Mouse (Mus musculus) adrenal gland, adult 8-10 months (tissue): ENCODE measurements at regions not wholly inside any gene's neighbourhood (a gene's known extent, or its start where the extent isn't known, plus 50 kb on each side); places are given as distances from the start of the nearest gene placed in this dataset.
"Not testable (repeated sequence)": the region's sequence is repeated elsewhere in the genome, so short reads cannot be mapped to it uniquely, and the experiment has no call there.

ENCODE experiments used
- DNase-seq: peaks from one replicate; pipeline ENCODE4 v3.0.0; 2022

- no peak for DNase-seq
These were observed 147.1 kb downstream of the Tsen15 start for GRCm38 (mm10) chr1:152239376-152239775.

DNA sequence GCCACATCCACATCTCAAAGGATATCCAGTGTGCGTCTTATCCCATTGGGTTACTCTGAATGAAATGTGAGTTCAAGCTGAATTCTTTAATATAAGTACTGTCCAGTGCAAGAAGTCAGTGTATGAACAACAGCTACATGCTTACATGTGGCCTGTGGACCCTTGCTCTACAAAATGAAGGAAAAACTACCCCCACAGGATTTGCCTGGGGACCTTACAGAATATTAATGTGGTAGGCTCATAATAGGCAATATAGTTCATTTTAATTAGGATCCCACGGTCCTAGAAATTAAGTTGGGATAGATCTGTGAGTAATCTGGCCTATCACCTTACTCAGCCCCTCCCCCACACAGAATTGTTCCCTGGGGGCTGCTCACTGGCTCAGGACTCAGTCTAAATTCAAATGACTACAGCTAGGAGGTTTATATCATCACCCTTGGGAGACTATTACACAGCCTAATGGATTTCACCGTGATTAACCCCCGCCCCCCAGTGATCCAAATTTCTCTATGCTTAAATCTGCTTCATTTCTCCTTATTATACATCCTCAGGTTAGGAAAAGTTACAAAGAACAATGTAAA lies 145.4 kb upstream of the 1700025G04Rik start:
- no peak for DNase-seq

DNA sequence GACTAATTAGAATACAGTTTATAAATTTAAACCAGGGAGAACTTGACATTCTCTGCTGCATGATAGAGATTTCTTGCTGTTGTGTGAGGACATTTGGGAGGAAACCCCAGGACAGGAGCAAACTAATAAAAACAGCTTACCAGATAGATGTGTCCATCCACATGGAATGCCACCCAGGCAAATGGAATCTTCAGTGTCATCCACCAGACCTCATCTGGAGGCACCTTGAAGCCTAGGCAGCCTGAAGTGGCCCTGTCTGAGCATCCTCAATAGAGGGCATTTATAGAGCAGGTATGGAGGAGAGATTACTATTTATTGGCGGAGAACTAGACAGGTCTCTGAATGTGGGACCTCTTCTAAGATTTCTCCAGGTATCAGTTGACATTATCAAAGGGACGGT lies 144.8 kb upstream of the 1700025G04Rik start:
- no peak for DNase-seq

DNA sequence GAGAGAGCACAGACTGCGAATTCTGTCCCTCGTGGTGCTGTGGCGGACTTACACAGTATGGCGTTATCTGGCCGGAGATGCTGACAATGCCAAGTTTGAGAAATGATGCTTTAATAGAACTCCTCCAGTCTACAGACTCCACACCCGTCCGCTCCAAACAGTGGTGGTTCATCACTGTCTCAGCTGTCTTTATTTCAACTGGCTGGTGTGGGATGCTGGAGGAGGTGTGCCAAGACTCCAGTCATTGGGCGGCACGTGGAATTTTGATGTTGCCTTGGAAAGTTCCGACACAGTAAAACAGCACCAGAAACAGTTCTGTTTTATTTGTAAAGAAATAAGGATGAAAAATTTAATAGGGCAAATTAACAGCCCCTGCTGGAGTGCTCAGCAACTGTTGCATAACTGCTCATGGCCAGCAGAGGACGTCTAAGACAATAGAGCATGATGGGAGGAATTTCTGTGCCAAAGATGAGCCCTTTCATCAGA lies 141.8 kb upstream of the 1700025G04Rik start:
- DNase-seq: no peak

DNA sequence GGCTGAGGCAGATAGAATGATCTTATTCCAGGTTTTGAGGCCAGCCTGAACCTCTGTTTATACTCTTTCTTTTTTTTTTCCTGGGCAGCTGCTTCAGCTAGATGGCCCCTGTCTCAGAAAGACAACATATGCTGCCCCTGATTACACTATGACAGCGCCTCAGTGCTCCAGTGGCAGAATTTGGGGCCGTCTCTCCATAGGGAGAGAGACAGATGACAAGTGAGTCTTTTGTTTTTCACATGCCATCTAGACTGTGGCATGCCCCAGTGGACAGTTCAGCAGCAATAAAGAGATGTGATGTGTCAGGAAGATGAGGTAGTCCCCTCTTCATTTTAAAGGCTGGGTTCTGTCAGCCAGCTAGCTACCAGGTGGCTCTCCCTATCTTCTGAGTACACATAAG lies 139.8 kb upstream of the 1700025G04Rik start:
- no peak for DNase-seq

DNA sequence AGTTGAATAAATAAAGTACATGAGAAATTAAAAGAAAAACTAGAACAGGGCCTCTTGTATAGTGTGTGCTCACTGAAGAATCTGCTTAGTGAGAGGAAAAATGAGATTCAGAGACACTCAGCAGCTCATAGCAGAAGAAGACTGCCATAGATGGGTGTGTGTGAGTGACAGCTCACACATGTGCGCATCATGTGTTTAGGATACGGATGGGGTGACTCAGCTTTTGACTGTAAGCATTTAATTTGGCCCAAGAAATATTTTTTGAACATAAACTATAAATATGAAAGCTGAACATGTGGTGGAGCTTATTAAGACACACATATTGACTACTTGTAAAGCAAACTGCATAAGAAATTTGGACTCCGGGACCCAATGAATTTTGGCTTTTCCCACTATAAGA lies 136.1 kb upstream of the 1700025G04Rik start:
- DNase-seq: no peak

GRCm38 (mm10) chr1:152223666-152224065 lies 133.7 kb upstream of the 1700025G04Rik start:
- no peak for DNase-seq

- DNase-seq: no peak
These were observed 131.1 kb upstream of the 1700025G04Rik start for GRCm38 (mm10) chr1:152220804-152221565.

DNA sequence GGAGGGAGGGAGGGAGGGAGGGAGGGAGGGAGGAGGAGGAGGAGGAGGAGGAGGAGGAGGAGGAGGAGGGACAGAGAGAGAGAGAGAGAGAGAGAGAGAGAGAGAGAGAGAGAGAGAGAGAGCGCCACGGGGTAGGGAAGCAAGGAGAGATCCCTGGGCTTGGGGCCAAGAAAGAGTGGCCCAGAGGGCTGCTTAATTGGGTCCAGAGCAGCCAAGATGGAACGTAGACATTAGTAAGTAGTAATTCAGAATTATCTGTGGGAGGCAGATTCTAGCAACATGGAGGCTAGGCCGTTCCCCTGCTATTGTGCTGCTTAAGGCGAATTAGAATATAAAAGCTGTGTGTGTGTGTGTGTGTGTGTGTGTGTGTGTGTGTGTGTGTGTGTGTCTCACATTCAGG lies 129.8 kb upstream of the 1700025G04Rik start:
- DNase-seq: not testable (repeated sequence)

DNA sequence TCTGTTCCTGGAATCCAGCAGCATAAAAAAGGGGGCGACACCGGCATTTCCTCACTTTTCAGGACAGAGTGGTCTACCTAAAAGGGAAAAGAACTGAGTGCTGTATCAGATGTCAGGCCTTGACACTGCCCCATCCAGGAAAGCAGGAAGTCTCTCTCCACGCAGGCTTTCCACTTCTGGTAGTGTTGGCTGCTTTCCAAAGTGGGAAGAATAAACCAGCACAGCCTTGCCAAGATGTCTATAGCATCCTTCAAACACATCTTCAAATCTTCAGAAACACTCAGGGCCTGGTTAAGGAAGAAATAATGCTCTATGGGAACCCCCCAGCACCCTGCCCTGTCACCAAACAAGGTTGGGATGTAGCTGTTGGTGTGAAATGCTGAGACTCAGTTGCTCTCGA lies 127.5 kb upstream of the 1700025G04Rik start:
- no peak for DNase-seq

DNA sequence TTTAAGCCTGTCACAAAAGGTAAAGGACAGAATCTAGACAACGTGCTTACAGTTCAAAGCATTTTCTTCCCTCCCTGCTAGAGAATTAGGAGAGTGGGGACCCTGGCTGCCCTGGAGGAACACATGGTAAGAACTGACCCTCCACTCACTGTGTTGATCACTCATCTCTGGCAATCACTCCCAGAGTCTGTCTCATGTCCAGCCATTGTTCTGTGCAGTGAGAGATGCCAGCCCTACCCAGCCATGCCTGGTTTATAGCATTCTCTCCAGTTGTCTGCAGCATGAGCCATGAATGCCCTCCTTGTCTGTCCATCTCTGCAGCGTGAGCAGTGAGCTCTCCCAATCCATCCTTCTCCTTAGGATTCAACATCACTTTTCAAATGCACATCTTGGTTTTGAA lies 124.5 kb upstream of the 1700025G04Rik start:
- DNase-seq: no peak

GRCm38 (mm10) chr1:152203187-152203586 lies 113.3 kb upstream of the 1700025G04Rik start:
- no peak for DNase-seq

DNA sequence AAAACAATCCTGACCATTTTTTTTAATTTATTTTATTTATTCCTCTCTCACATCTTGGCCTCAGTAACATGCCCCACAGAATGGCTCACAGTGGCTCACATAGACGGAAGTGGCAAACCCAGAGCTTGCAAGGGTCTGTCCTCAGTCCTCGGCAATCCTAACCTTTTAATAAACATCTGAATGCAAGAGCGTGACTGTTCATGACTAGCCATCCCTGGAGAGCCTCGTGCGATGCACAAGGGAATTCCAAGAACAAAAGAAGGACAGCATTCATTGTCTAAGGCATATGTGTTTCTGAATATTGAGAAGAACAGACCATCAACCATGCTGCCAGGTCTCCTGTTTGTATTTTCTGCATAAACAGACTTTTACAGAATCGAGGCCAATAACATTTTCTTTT lies 98.8 kb upstream of the 1700025G04Rik start:
- no peak for DNase-seq

GRCm38 (mm10) chr1:152184956-152185355 lies 95.0 kb upstream of the 1700025G04Rik start:
- DNase-seq: no peak

GRCm38 (mm10) chr1:152176267-152176970 lies 86.5 kb upstream of the 1700025G04Rik start:
- peak; percentile 75 for DNase-seq

- no peak for DNase-seq
These were observed 85.8 kb upstream of the 1700025G04Rik start for GRCm38 (mm10) chr1:152175691-152176090.

DNA sequence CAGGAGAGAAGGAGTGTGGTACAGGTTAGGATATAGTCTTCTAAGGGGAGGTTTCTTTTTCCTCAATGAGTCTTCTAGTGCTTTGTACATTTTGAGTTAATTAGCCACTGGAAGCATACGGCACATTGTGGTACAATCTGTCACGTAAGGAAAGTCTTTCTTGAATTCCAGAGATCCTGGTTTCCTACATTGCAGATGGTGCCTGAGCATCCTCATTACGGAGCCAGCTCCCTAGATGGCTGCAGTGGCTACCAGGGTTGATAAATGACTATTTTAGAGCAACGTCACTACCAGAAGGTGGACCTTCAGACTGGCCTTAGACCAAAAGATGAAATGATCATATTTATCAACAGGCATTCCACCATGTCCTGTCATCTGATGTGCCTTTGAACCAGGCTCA lies 84.5 kb upstream of the 1700025G04Rik start:
- DNase-seq: no peak

GRCm38 (mm10) chr1:152171034-152171790 lies 81.3 kb upstream of the 1700025G04Rik start:
- no peak for DNase-seq

DNA sequence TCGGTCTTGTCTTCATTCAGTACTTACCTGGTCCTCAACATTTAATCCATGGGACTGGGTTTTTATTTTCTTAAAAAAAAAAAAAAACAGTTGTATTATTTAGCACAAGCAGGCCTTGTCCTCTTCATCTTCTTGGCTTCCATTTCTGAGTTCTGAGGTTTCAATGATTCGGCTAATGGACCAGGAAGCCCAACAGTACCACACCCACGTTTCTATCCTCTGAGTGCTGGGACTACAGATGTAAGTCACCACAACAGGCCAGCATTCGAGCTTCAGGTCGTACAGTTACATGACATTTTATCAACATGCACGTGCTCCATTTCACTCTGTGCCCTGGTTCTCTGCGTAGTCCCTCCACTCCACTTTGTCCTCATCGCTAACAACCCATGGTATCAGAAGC lies 80.7 kb upstream of the 1700025G04Rik start:
- DNase-seq: no peak

GRCm38 (mm10) chr1:152169508-152169907 lies 79.6 kb upstream of the 1700025G04Rik start:
- DNase-seq: no peak

- peak; percentile 80 for DNase-seq
These were observed 78.4 kb upstream of the 1700025G04Rik start for GRCm38 (mm10) chr1:152168284-152168683.

GRCm38 (mm10) chr1:152167716-152168115 lies 77.8 kb upstream of the 1700025G04Rik start:
- DNase-seq: no peak

- no peak for DNase-seq
These were observed 75.6 kb upstream of the 1700025G04Rik start for GRCm38 (mm10) chr1:152165490-152165905.
